Mouse (Mus musculus) ZHBTc4 (cell line): ENCODE results near the gene Aldh3a1.

Experiments
- DNase-seq: peaks from one replicate; pipeline ENCODE4 v3.0.0-alpha.2; 2011; ENCODE audit warnings: low read depth, low spot score

The Aldh3a1 gene

GRCm38 (mm10) chr11:61236015-61236414 lies 28.7 kb downstream of the Aldh3a1 start:
- DNase-seq = no peak

- no peak for DNase-seq
Measured at GRCm38 (mm10) chr11:61244406-61244805, 37.1 kb downstream of the Aldh3a1 start.

- DNase-seq = peak; percentile 64
Measured at GRCm38 (mm10) chr11:61251741-61252140, 44.4 kb downstream of the Aldh3a1 start.

GRCm38 (mm10) chr11:61252807-61253206 lies 45.5 kb downstream of the Aldh3a1 start:
- DNase-seq = no peak

GRCm38 (mm10) chr11:61259106-61259505 lies 51.8 kb downstream of the Aldh3a1 start:
- DNase-seq = peak; percentile 55

- DNase-seq = peak; percentile 58
Measured at GRCm38 (mm10) chr11:61262516-61262915, 55.2 kb downstream of the Aldh3a1 start.

- no peak for DNase-seq
Measured at GRCm38 (mm10) chr11:61263841-61264240, 56.5 kb downstream of the Aldh3a1 start.

- peak; percentile 97 for DNase-seq
Measured at GRCm38 (mm10) chr11:61266551-61267533, 59.5 kb downstream of the Aldh3a1 start, which contains the start of gene Aldh3a2. Gene Aldh3a2, minus strand, starts transcription at chr11:61267464.
